Mouse (Mus musculus) R1 (cell line): Measurements from ENCODE around the gene Dffb.

Experiments
- DNase-seq: peaks from one replicate; pipeline ENCODE4 v3.0.0-alpha.2; 2018; ENCODE audit warnings: low read depth, low spot score

Gene Dffb

GRCm38 (mm10) chr4:153974431-153975291 is at the start of gene Dffb, which contains the start of gene Cep104:
Dffb (minus strand) TSS chr4:153975126.
Cep104 (plus strand) TSS chr4:153975194.
- peak; percentile 95 for DNase-seq

GRCm38 (mm10) chr4:154023754-154024601 is 49.1 kb upstream of the Dffb start:
- DNase-seq, result no peak

GRCm38 (mm10) chr4:154022844-154023243 is 47.9 kb upstream of the Dffb start:
- DNase-seq, result no peak

- DNase-seq, result no peak
Measured at GRCm38 (mm10) chr4:154022407-154022806, 47.5 kb upstream of the Dffb start.

- no peak for DNase-seq
Measured at GRCm38 (mm10) chr4:154021432-154021831, 46.5 kb upstream of the Dffb start.

- peak; percentile 65 for DNase-seq
Measured at GRCm38 (mm10) chr4:154019571-154019970, 44.6 kb upstream of the Dffb start.

DNA sequence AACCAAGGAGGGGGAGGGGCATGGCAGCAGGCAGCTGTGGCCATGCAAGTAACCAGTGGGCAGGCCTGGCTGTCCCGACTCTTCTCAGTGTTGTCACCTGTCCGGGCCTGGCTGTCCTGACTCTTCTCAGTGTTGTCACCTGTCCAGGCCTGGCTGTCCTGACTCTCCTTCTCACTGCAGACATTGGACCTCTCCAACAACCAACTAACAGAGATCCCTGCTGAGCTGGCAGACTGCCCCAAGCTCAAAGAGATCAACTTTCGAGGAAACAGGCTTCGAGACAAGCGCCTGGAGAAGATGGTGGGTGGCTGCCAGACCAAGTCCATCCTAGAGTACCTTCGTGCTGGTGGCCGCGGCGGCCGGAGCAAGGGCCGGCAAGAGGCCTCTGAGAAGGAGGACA is 40.5 kb upstream of the Dffb start:
- no peak for DNase-seq

DNA sequence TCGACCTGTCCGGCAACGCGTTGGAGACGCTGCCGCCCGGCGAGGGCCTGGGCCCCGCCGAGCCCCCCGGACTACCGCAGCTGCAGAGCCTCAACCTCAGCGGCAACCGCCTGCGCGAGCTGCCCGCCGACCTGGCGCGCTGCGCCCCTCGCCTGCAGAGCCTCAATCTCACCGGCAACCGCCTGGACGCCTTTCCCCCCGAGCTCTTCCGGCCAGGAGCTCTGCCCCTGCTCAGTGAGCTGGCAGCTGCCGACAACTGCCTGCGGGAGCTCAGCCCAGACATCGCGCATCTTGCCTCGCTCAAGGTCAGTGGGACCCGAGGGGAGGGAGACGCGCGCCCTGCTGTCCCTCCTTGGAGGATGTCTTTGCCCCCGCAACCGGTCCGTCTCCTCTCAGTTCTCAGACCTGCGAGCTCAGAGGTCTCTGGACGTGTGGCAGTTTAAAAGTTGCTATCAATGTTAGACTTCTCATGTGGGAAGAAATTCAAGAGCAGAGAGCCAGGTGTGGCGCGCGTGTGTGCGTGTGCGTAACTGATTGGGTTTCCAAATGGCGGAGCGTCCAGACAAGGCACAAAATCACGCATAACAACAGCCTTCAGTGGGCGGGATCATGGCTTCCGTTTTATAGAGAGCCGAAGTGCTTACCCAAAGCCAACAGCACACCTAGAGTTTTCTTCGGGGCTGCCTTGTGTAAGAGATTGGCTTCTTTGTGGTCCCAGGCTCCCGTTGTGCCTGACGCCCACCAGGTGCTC is 37.4 kb upstream of the Dffb start:
- peak; percentile 81 for DNase-seq

DNA sequence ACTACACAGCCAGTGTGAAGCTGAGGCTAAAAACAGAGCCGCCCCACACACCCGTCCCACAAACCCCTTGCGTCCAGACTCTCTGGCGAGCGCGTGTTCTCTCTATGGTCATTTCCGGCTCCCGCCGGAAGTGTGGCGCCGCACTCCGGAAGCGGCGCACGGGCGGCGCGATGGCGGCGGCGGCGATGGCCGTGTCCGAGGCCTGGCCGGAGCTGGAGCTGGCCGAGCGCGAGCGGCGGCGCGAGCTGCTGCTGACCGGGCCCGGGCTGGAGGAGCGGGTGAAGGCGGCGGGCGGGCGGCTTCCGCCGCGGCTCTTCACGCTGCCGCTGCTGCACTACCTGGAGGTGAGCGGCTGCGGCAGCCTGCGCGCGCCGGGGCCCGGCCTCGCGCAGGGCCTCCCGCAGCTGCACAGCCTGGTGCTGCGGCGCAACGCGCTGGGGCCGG is 36.7 kb upstream of the Dffb start, which contains the start of gene Lrrc47:
Lrrc47 (plus strand) TSS at position 86 of the 444 bp plus-strand sequence.
- DNase-seq, result peak; percentile 87

GRCm38 (mm10) chr4:154010907-154011645 is 36.1 kb upstream of the Dffb start:
- no peak for DNase-seq

GRCm38 (mm10) chr4:154007759-154008158 is 32.8 kb upstream of the Dffb start:
- no peak for DNase-seq

- DNase-seq, result no peak
Measured at GRCm38 (mm10) chr4:154006264-154006663, 31.3 kb upstream of the Dffb start.

DNA sequence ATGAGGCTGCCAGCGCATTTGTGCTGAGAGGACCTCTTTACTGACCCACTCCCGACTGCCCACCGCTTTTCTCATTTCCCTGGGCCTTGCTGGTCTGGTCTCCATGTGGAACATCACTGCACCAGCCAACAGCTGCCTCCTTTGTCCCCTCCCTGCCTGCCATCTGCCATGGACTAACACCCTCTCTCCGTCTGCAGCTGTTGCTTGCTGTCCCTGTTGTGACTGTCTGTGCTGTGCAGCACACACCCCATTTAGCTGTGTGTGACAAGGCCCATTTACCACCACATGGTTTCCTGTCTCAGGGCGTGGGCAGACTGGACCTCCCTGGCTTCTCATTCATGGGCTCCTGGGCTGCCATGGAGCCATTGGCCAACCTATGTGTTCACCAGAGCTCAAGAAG is 30.6 kb upstream of the Dffb start:
- no peak for DNase-seq

GRCm38 (mm10) chr4:153993505-153993904 is 18.6 kb upstream of the Dffb start:
- peak; percentile 51 for DNase-seq

- DNase-seq, result no peak
Measured at GRCm38 (mm10) chr4:153992715-153993114, 17.8 kb upstream of the Dffb start.

GRCm38 (mm10) chr4:153980470-153980869 is 5.5 kb upstream of the Dffb start:
- peak; percentile 35 for DNase-seq

DNA sequence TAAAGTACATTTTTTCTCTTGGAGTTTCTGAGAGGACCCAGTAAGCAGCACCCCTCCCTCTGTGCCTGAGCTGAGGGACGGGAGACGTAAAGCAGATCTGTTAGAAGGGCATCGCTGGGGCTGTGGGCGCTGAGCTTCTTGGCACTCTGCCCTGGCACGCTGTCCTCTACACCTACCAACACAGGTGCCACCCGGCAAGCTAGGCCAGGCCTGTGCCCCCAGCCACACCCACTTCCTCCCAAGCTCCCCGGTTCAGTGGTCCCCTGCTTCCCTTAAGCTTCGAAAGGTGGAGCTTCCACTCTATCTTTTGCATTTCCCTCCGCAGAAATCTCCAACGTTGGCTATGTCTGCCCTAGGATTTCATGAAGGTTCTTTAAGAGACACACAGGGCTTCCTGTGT is 4.3 kb upstream of the Dffb start:
- DNase-seq, result no peak

- DNase-seq, result no peak
Measured at GRCm38 (mm10) chr4:153975768-153976167, 842 bp upstream of the Dffb start.

DNA sequence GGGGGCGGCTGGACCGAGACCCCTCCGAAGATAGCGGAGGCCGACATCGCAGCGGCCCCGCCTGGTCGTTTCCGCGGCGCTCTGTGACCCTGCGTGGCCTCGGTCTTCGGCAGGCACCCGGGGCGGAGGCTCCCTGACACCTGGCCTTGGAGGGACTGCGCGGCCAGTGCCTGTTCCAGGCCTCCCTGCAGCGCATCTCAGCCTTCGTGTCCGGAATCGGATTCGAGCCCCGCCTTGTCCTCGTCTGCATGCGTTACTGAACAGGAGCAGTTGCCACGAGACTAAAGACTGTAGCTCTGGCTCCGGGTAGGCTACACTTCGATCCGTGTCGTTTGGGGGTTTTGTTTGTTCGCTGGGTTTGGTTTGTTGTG is 351 bp upstream of the Dffb start:
- DNase-seq, result peak; percentile 55

- no peak for DNase-seq
Measured at GRCm38 (mm10) chr4:153968063-153968462, 6.9 kb downstream of the Dffb start.

GRCm38 (mm10) chr4:153967556-153967955 is 7.4 kb downstream of the Dffb start:
- no peak for DNase-seq
